Mouse (Mus musculus): ENCODE results near the gene Tmem273.

GRCm38 (mm10) chr14:32827994-32828650, 42.4 kb downstream of the Tmem273 start:
- TF ChIP-seq CTCF (IDR thresholded peaks at IDR 0.05) (peak; percentile 33), EP300 (IDR thresholded peaks at IDR 0.05) (no peak)
